Mouse (Mus musculus) lung, adult 2 months (tissue): ENCODE data around the gene Anks1.

Experiments
- CTCF ChIP-seq: fragments of 200-500 bp; IDR thresholded peaks from 2 replicates; pipeline ENCODE4 v1.5.1; 2011; ENCODE audit warnings: mild to moderate bottlenecking, low read length, control low read depth; ENCODE audit not compliant: insufficient read depth
- POLR2A ChIP-seq: fragments of 200-500 bp; IDR thresholded peaks from 2 replicates; pipeline ENCODE4 v1.6.1; 2011; ENCODE audit warnings: low read depth, mild to moderate bottlenecking, control low read depth, low read length, borderline replicate concordance; ENCODE audit errors: extremely low read depth

DNA sequence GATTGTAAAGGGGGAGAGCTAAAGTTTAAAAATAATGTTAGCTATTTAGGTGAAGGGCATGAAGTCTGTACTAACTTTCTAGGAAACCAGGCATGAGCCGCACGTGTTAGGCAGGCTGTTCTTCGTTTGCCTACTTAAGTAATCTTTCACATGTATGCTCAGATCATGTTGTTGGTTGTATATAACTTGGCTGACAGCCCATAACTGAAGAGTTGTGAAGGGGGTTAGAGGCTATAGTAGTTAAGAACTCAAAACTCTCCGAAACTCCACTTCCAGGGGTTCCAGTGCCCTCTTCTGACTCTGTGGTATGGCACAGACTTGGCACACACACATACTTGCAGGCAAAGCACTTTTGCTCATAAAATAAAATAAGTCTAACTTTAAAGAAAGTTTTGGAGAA, 42.4 kb upstream of the Anks1 start:
- TF ChIP-seq POLR2A (no peak), CTCF (no peak)
